Mouse (Mus musculus): Measurements from ENCODE around the gene Hoxc11. TPM values are rescaled to one million over a fixed set of nuclear protein-coding genes. Genes with fewer than 3 reads are reported as not detected.

The Hoxc11 gene
- total RNA-seq (2021) = not detected
- long read RNA-seq, experiment 1 = 0 reads
- long read RNA-seq, experiment 2 = 0 reads

GRCm38 (mm10) chr15:102954192-102955006, at the start of gene Hoxc11:
Gene Hoxc11, plus strand, starts transcription at chr15:102954427.
- DNase-seq (ENCODE audit: low spot score in 2 of 2) = no peak
- intact Hi-C loops (cut with DNase I) = no loop called here

GRCm38 (mm10) chr15:102904946-102905345, 49.3 kb upstream of the Hoxc11 start:
- no peak for DNase-seq (ENCODE audit: low spot score in 2 of 2)
- intact Hi-C loops (cut with DNase I) = no loop called here

GRCm38 (mm10) chr15:102909536-102909935, 44.7 kb upstream of the Hoxc11 start:
- intact Hi-C loops (cut with DNase I) = no loop called here
- DNase-seq (ENCODE audit: low spot score in 2 of 2) = no peak

- intact Hi-C loops (cut with DNase I) = no loop called here
These were observed 44.2 kb upstream of the Hoxc11 start for GRCm38 (mm10) chr15:102910038-102910437.

GRCm38 (mm10) chr15:102910496-102911095, 43.6 kb upstream of the Hoxc11 start:
- DNase-seq (ENCODE audit: low spot score in 2 of 2) = no peak
- intact Hi-C loops (cut with DNase I) = no loop called here

More at GRCm38 (mm10) chr15:102910038-102910437, 44.2 kb upstream of the Hoxc11 start:
- DNase-seq (ENCODE audit: low spot score in 2 of 2) = no peak

GRCm38 (mm10) chr15:102913038-102913585, 41.1 kb upstream of the Hoxc11 start:
- intact Hi-C loops (cut with DNase I) = no loop called here
- no peak for DNase-seq (ENCODE audit: low spot score in 2 of 2)

- no peak for DNase-seq (ENCODE audit: low spot score in 2 of 2)
- intact Hi-C loops (cut with DNase I) = no loop called here
These were observed 36.2 kb upstream of the Hoxc11 start for GRCm38 (mm10) chr15:102917972-102918572.

- intact Hi-C loops (cut with DNase I) = no loop called here
- DNase-seq (ENCODE audit: low spot score in 2 of 2) = no peak
These were observed 35.5 kb upstream of the Hoxc11 start for GRCm38 (mm10) chr15:102918611-102919265.

GRCm38 (mm10) chr15:102919336-102920180, 34.7 kb upstream of the Hoxc11 start:
- no peak for DNase-seq (ENCODE audit: low spot score in 2 of 2)
- intact Hi-C loops (cut with DNase I) = no loop called here

- no peak for DNase-seq (ENCODE audit: low spot score in 2 of 2)
- intact Hi-C loops (cut with DNase I) = no loop called here
These were observed 33.6 kb upstream of the Hoxc11 start for GRCm38 (mm10) chr15:102920619-102921018.

GRCm38 (mm10) chr15:102921053-102922011, 32.9 kb upstream of the Hoxc11 start, which contains the start of gene Hoxc13:
Gene Hoxc13, plus strand, starts transcription at chr15:102921103.
- intact Hi-C loops (cut with DNase I) = no loop called here
- DNase-seq (ENCODE audit: low spot score in 2 of 2) = no peak

- intact Hi-C loops (cut with DNase I) = no loop called here
- DNase-seq (ENCODE audit: low spot score in 2 of 2) = no peak
These were observed 32.2 kb upstream of the Hoxc11 start for GRCm38 (mm10) chr15:102922012-102922362.

- intact Hi-C loops (cut with DNase I) = no loop called here
- DNase-seq (ENCODE audit: low spot score in 2 of 2) = no peak
These were observed 31.4 kb upstream of the Hoxc11 start for GRCm38 (mm10) chr15:102922636-102923500.

- DNase-seq (ENCODE audit: low spot score in 2 of 2) = no peak
- intact Hi-C loops (cut with DNase I) = no loop called here
These were observed 27.1 kb upstream of the Hoxc11 start for GRCm38 (mm10) chr15:102927032-102927645.

- DNase-seq (ENCODE audit: low spot score in 2 of 2) = no peak
- intact Hi-C loops (cut with DNase I) = no loop called here
These were observed 22.4 kb upstream of the Hoxc11 start for GRCm38 (mm10) chr15:102931706-102932358.

GRCm38 (mm10) chr15:102934438-102934837, 19.8 kb upstream of the Hoxc11 start:
- no peak for DNase-seq (ENCODE audit: low spot score in 2 of 2)
- intact Hi-C loops (cut with DNase I) = no loop called here

Measured in left cerebral cortex, postnatal 14 days (tissue).